Mouse (Mus musculus): Measurements from ENCODE around the gene Tnfrsf11a.

DNA sequence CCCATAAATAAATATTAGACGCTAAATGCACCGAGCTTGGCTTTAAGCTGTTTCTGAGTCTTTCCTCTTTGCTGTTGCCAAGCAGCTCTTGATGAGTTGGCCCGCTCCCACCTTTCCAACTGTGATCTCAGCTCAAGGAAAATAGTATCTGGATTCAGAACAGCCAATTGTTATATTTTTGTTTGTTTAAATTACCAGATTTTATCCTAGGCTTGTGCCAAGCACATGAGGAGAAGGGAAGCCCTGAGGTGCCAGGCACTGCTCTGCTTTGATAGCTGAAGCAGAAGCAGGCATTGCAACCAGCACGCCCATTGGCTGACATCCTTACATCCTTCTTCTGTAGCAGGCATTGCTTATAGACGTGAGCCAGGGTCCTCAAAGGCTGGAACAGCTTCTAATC, 114.5 kb downstream of the Tnfrsf11a start:
- TF ChIP-seq POLR2A (IDR thresholded peaks at IDR 0.05; ENCODE audit: insufficient read depth, low read depth, low read length) (no peak), CTCF (IDR thresholded peaks at IDR 0.05; ENCODE audit: insufficient read depth, low read depth, low read length) (no peak)
